7 mouse cellular contexts compared by ENCODE assay signal in the genomic region with DNA sequence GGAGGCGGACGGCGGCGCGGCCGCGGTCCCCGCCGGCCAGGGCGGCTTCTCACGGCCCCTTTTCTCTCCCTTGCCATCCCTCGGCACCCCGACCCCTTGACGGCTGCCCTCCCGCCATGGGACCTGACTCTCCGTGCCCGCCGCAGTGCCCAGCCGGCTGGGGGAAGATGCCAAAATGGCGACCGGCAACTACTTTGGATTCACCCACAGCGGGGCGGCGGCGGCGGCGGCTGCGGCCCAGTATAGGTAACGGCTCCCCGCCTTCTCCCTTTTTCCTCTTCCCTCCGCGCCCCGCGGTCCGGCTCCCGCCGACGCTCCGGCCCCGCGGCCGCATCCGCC. TPM values are rescaled to one million over a fixed set of nuclear protein-coding genes. Genes with fewer than 3 reads are reported as not detected.
DNase-seq lines count a peak whose midpoint lies in the region; ATAC-seq and TF ChIP-seq lines count a peak whose summit lies in the region.

No protein-coding gene starts in this region.

- peak overlapping the region; percentile 61 for H3K4me2 ChIP-seq in lung, embryonic 15.5 days
- peak overlapping the region; percentile 69; the same call in 1 of the 2 replicates for H3K4me2 ChIP-seq in embryonic facial prominence, embryonic 12.5 days (replicated peaks)
- peak overlapping the region; percentile 90 for H3K4me2 ChIP-seq in hindbrain, embryonic 12.5 days (replicated peaks)
- H3K4me2 ChIP-seq in lung, postnatal 0 days (replicated peaks; ENCODE audit: low read depth, low read length) = peak overlapping the region; percentile 67
- H3K4me2 ChIP-seq in stomach, embryonic 16.5 days (ENCODE audit: low read depth, low read length) = no peak overlapping the region

- peaks cover 19% of the 10 kb centered on the region; the same call in 1 of the 2 replicates for H3K4me1 ChIP-seq in lung, embryonic 15.5 days
- H3K4me1 ChIP-seq in embryonic facial prominence, embryonic 12.5 days = 0 out of 2 replicates have a peak, but pooled peaks cover 3% of the 10 kb centered on the region
- peaks cover 15% of the 10 kb centered on the region for H3K4me1 ChIP-seq in hindbrain, embryonic 12.5 days
- H3K4me1 ChIP-seq in lung, postnatal 0 days (ENCODE audit: insufficient read depth, low read depth, low read length) = no peaks in the 10 kb centered on the region
- peaks cover 10% of the 10 kb centered on the region for H3K4me1 ChIP-seq in stomach, embryonic 16.5 days (ENCODE audit: control insufficient read depth, insufficient read depth, low read length)

- WGBS in lung, embryonic 15.5 days = 0% methylated on average over 33 of the region's 43 CpGs
- under 1% methylated on average over 24 of the region's 43 CpGs for WGBS in embryonic facial prominence, embryonic 12.5 days
- under 1% methylated on average over 29 of the region's 43 CpGs for WGBS in hindbrain, embryonic 12.5 days
- WGBS in lung, postnatal 0 days = 6% methylated on average over 5 of the region's 43 CpGs
- WGBS in stomach, embryonic 16.5 days = under 1% methylated on average over 35 of the region's 43 CpGs

- TF ChIP-seq CTCF in lung, postnatal 0 days (IDR thresholded peaks at IDR 0.05) = no peak

- no peaks in the 10 kb centered on the region for H3K36me3 ChIP-seq in lung, embryonic 15.5 days
- H3K36me3 ChIP-seq in embryonic facial prominence, embryonic 12.5 days = 0 out of 2 replicates have a peak, but pooled peaks cover 2% of the 10 kb centered on the region
- H3K36me3 ChIP-seq in hindbrain, embryonic 12.5 days = no peaks in the 10 kb centered on the region
- H3K36me3 ChIP-seq in lung, postnatal 0 days (ENCODE audit: insufficient read depth, low read length) = no peaks in the 10 kb centered on the region
- 0 out of 2 replicates have a peak, but pooled peaks cover 2% of the 10 kb centered on the region for H3K36me3 ChIP-seq in stomach, embryonic 16.5 days (ENCODE audit: control insufficient read depth, insufficient read depth, low read length)

- peak overlapping the region; percentile 98 for H3K9ac ChIP-seq in lung, embryonic 15.5 days
- peak overlapping the region; percentile 98 for H3K9ac ChIP-seq in embryonic facial prominence, embryonic 12.5 days
- H3K9ac ChIP-seq in hindbrain, embryonic 12.5 days = peak overlapping the region; percentile 99
- peak overlapping the region; percentile 98 for H3K9ac ChIP-seq in lung, postnatal 0 days (replicated peaks; ENCODE audit: low read depth)
- H3K9ac ChIP-seq in stomach, embryonic 16.5 days (ENCODE audit: low read length) = peak overlapping the region; percentile 100

- DNase-seq in lung, postnatal 4 days = no peak
- DNase-seq in lung, postnatal 0 days (ENCODE audit: low spot score) = peak; percentile 31
- DNase-seq in cerebellum, adult 11 months = no peak

- H3K27ac ChIP-seq in lung, embryonic 15.5 days = peak overlapping the region; percentile 93
- H3K27ac ChIP-seq in embryonic facial prominence, embryonic 12.5 days = peak overlapping the region; percentile 93
- peak overlapping the region; percentile 96 for H3K27ac ChIP-seq in hindbrain, embryonic 12.5 days
- peak overlapping the region; percentile 96 for H3K27ac ChIP-seq in lung, postnatal 0 days (ENCODE audit: low read length)
- H3K27ac ChIP-seq in stomach, embryonic 16.5 days (ENCODE audit: low read length) = peak overlapping the region; percentile 94

- no peaks in the 10 kb centered on the region for H3K9me3 ChIP-seq in lung, embryonic 15.5 days
- H3K9me3 ChIP-seq in embryonic facial prominence, embryonic 12.5 days = no peaks in the 10 kb centered on the region
- no peaks in the 10 kb centered on the region for H3K9me3 ChIP-seq in hindbrain, embryonic 12.5 days (replicated peaks)
- H3K9me3 ChIP-seq in lung, postnatal 0 days (ENCODE audit: low read length) = no peaks in the 10 kb centered on the region
- no peaks in the 10 kb centered on the region for H3K9me3 ChIP-seq in stomach, embryonic 16.5 days (replicated peaks; ENCODE audit: control insufficient read depth, low read length)

- ATAC-seq in lung, embryonic 15.5 days (ENCODE audit: borderline replicate concordance, extremely low read depth, low FRiP score, low TSS enrichment) = peak; percentile 49; the same call in 1 of the 2 replicates
- peak; percentile 38; the same call in 1 of the 2 replicates for ATAC-seq in embryonic facial prominence, embryonic 12.5 days (ENCODE audit: insufficient number of reproducible peaks, insufficient read depth, low FRiP score, low TSS enrichment)
- ATAC-seq in hindbrain, embryonic 12.5 days (ENCODE audit: low FRiP score) = peak; percentile 62; the same call in 1 of the 2 replicates
- ATAC-seq in lung, postnatal 0 days = peak; percentile 44
- peak; percentile 30 for ATAC-seq in stomach, embryonic 16.5 days (ENCODE audit: insufficient read depth, low FRiP score)

- H3K27me3 ChIP-seq in lung, embryonic 15.5 days = no peaks in the 10 kb centered on the region
- no peaks in the 10 kb centered on the region for H3K27me3 ChIP-seq in embryonic facial prominence, embryonic 12.5 days
- H3K27me3 ChIP-seq in hindbrain, embryonic 12.5 days = peaks cover 5% of the 10 kb centered on the region; the same call in 1 of the 2 replicates
- no peaks in the 10 kb centered on the region for H3K27me3 ChIP-seq in lung, postnatal 0 days (replicated peaks; ENCODE audit: insufficient read depth, low read length)
- no peaks in the 10 kb centered on the region for H3K27me3 ChIP-seq in stomach, embryonic 16.5 days (ENCODE audit: control insufficient read depth, insufficient read depth, low read length)

- no peak for TF ChIP-seq EP300 in lung, postnatal 0 days (IDR thresholded peaks at IDR 0.05)

- H3K4me3 ChIP-seq in lung, embryonic 15.5 days = peak overlapping the region; percentile 96
- peak overlapping the region; percentile 98 for H3K4me3 ChIP-seq in embryonic facial prominence, embryonic 12.5 days
- peak overlapping the region; percentile 99 for H3K4me3 ChIP-seq in hindbrain, embryonic 12.5 days
- peak overlapping the region; percentile 98 for H3K4me3 ChIP-seq in lung, postnatal 0 days (ENCODE audit: low read depth, low read length)
- H3K4me3 ChIP-seq in stomach, embryonic 16.5 days (replicated peaks; ENCODE audit: low read length) = peak overlapping the region; percentile 87

RNA-seq across cellular contexts. Expression of gene Zfr, which starts 0.4 kb away (rescaled TPM):
- 110 and 120 TPM in 2 replicates for polyA plus RNA-seq in lung, embryonic 15.5 days (2015; fragmentation: Nextera tagmentation; extraction: Ambion mirVana)
- 115 and 118 TPM in 2 replicates for polyA plus RNA-seq in embryonic facial prominence, embryonic 12.5 days (2016; fragmentation: Nextera tagmentation; extraction: Ambion mirVana)
- 127 and 132 TPM in 2 replicates for polyA plus RNA-seq in hindbrain, embryonic 12.5 days (2016; fragmentation: Nextera tagmentation; extraction: Ambion mirVana)
- polyA plus RNA-seq in lung, postnatal 0 days (2015; fragmentation: Nextera tagmentation; extraction: Ambion mirVana) = 91.9 and 102 TPM in 2 replicates
- polyA plus RNA-seq in stomach, embryonic 16.5 days (2015; fragmentation: Nextera tagmentation; extraction: Ambion mirVana) = 85.9 and 90.7 TPM in 2 replicates
